Mouse (Mus musculus): Measurements from ENCODE around the gene Ntrk2.

DNA sequence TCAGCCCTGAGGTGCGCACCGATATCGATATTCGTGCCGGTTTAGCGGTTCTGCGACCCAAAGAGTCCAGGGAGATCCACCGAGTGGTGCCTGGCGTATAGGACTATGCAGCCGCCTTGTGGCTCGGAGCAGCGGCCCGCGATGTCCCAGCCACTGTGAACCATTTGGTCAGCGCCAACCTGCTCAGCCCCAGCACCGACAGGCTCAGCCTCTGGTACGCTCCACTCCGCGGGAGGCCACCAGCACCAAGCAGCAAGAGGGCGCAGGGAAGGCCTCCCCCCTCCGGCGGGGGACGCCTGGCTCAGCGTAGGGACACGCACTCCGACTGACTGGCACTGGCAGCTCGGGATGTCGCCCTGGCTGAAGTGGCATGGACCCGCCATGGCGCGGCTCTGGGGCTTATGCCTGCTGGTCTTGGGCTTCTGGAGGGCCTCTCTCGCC, 2.0 kb downstream of the Ntrk2 start:
- TF ChIP-seq CTCF (IDR thresholded peaks at IDR 0.05; ENCODE audit: extremely low read depth, insufficient read length, insufficient replicate concordance, low read depth, low read length): no peak
- TF ChIP-seq POLR2A (IDR thresholded peaks at IDR 0.05; ENCODE audit: low read depth, low read length): no peak
